Mouse (Mus musculus): Measurements from ENCODE around the gene Atp5d.

Atp5d gene

GRCm38 (mm10) chr10:80179068-80180051, 40.9 kb downstream of the Atp5d start, which contains the start of gene Efna2:
Gene Efna2, plus strand, starts transcription at chr10:80179482.
- DNase-seq (ENCODE audit: low spot score in 2 of 2): no peak

GRCm38 (mm10) chr10:80180288-80180687, 41.9 kb downstream of the Atp5d start:
- DNase-seq (ENCODE audit: low spot score in 2 of 2): no peak

- no peak for DNase-seq (ENCODE audit: low spot score in 2 of 2)
Measured at GRCm38 (mm10) chr10:80180823-80181222, 42.4 kb downstream of the Atp5d start.

DNA sequence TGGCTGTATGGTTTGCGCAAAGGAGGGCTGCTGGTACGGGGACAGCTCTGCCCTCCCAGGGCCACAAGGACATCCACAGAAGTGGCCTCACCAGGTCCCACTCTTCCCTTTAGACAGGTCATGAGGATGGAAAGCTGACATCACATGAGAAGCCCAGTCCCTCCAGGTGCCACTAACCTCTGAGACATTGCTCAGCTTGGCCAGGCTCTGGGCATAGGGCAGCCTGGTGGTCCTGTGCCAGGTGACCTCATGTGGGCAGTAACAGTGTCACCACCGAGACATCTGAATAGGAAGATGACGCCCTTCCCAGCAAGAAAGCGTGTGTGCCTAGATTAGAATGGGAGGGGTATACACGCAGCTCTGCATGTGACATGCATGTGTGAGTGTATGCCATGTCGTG, 44.1 kb downstream of the Atp5d start:
- no peak for DNase-seq (ENCODE audit: low spot score in 2 of 2)

- DNase-seq (ENCODE audit: low spot score in 2 of 2): no peak
Measured at GRCm38 (mm10) chr10:80186649-80187048, 48.2 kb downstream of the Atp5d start.

- DNase-seq (ENCODE audit: low spot score in 2 of 2): no peak
Measured at GRCm38 (mm10) chr10:80187739-80188138, 49.3 kb downstream of the Atp5d start.

- DNase-seq (ENCODE audit: low spot score in 2 of 2): no peak
Measured at GRCm38 (mm10) chr10:80188453-80189024, 50.1 kb downstream of the Atp5d start.

DNA sequence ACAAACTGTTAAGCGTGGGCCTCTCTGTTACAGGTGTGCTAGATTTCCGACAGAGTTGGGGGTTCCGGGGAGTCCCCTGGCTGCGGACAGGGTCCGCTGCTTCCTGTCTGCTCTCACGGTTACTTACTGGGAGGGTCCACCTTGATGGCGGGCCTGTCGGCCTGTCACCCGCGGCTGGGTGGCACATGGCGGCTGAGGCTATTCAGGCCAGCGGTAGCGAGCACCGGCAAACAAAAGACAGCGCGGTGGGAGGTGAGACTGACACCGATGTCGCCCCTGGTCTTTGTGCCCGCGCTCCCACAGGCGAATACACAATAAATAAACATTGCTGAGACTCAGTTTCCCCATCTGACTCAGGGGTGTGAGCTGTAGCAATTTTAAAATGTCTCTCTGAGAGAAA, 51.6 kb downstream of the Atp5d start:
- no peak for DNase-seq (ENCODE audit: low spot score in 2 of 2)

- no peak for DNase-seq (ENCODE audit: low spot score in 2 of 2)
Measured at GRCm38 (mm10) chr10:80190491-80191051, 52.1 kb downstream of the Atp5d start.

- no peak for DNase-seq (ENCODE audit: low spot score in 2 of 2)
Measured at GRCm38 (mm10) chr10:80193976-80194375, 55.5 kb downstream of the Atp5d start.

- DNase-seq (ENCODE audit: low spot score in 2 of 2): no peak
Measured at GRCm38 (mm10) chr10:80194441-80194840, 56.0 kb downstream of the Atp5d start.

All from heart, adult 9 months (tissue).